Mouse (Mus musculus) erythroblast, embryonic 14.5 days (primary cell): Measurements from ENCODE around the gene Cpvl.

Experiments used
- GATA1 ChIP-seq: IDR thresholded peaks from 2 replicates; pipeline ENCODE4 v1.6.1; 2012; ENCODE audit warnings: low read length, inconsistent platforms, mixed read lengths
- TAL1 ChIP-seq: IDR thresholded peaks from 3 replicates; pipeline ENCODE4 v1.6.1; 2012; ENCODE audit warnings: low read length, inconsistent platforms, mixed read lengths

- TF ChIP-seq GATA1 (no peak), TAL1 (no peak)
Observed at GRCm38 (mm10) chr6:53881235-53881606, 97.2 kb downstream of the Cpvl start.
